Mouse (Mus musculus) thymus, postnatal 0 days (tissue): ENCODE results near the gene Cops2. TPM values are rescaled to one million over a fixed set of nuclear protein-coding genes. Genes with fewer than 3 reads are reported as not detected.

Source experiments
- DNase-seq: peaks from one replicate; pipeline ENCODE4 v3.0.0-alpha.2; 2015; ENCODE audit warnings: low spot score
- polyA plus RNA-seq: library from polyadenylated mRNA; unstranded; fragments of >200 nt; fragmentation: Nextera tagmentation; extraction: Ambion mirVana; gene quantifications from 2 replicates; pipeline ENCODE4 v1.2.1, GENCODE M21; 2015

The Cops2 gene
- polyA plus RNA-seq, 1 experiment from 2014 or later, result 52.3 TPM

DNA sequence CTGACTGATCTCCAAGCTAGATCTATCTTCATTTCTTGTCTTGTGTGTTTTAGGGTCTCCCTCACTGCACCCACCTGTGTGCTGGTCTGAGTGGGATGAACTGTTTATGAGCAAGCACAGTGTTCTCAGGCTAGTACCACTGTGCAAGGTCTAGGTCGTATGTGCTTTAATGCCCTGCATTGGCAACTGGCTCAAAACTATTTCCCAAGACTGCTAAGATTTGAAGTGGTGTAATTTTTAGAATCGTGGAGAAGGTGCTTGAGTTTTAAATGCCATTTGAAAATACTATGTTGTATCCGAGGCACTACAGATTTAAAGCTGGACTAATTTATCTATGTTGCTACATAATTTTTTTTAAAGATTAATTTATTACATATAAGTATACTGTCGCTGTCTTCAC, 31.0 kb downstream of the Cops2 start:
- no peak for DNase-seq

GRCm38 (mm10) chr2:125826201-125826600, 32.7 kb downstream of the Cops2 start:
- DNase-seq, result no peak

- no peak for DNase-seq
These were observed 38.5 kb downstream of the Cops2 start for GRCm38 (mm10) chr2:125820397-125820796.

- DNase-seq, result no peak
These were observed 44.9 kb downstream of the Cops2 start for GRCm38 (mm10) chr2:125813972-125814595.

DNA sequence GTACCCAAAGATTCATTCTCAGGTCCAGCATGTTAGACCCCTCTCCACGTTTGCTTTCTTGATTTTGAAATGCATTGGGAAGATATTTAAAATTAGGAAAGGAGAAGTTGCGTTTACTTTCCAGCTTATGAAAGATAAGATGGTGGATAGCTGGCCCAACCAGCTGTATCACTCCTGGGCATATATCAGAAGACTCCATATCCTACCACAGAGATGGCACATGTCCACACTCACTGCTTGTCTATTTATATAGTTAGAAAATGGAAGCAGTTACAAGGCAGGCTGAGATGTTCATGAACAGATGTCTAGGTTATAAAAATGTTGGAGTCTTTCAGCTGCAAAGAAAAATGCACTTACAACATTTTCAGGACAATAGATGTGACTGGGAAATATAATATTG, 47.6 kb downstream of the Cops2 start:
- no peak for DNase-seq

- DNase-seq, result no peak
These were observed 49.4 kb downstream of the Cops2 start for GRCm38 (mm10) chr2:125809551-125809950.

DNA sequence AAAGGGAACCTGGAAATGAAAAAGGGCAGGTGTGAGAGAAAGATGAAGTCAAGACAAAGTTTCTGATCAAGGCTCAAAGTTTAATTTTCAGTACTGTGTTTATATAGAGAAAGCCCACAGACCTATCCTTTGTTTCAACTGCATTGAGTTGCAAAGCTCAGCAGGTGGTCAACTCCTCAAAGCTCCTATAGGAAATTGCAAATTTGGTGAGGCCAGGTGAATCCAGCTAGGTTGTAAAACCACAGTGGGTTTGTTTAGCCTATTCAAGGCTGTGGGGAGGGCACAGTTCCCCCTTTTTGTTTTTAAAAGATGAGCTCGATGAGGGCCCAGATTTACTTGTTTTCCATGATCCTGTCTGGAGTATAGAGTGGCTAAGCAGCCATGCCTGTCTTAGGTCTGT, 53.1 kb downstream of the Cops2 start:
- no peak for DNase-seq

DNA sequence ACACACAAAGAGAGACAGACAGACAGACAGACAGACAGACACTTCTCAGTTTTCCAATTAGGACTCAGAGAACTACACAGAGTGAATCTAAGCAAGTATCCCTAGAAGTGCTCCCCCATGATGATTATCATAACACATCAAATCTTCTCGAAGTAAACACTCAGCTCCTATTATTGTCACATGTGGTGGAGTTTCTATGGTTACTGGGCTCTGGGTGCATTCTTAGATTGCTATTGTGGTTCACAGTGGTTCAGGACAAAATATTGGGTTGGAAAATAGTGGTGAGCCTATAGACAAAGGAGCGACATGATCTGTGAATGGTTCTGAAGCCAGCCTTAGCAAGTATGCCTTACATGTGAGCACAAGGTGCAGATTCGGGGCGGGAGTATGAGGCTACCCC, 57.0 kb downstream of the Cops2 start:
- DNase-seq, result no peak

- DNase-seq, result no peak
These were observed 57.9 kb downstream of the Cops2 start for GRCm38 (mm10) chr2:125801038-125801437.

DNA sequence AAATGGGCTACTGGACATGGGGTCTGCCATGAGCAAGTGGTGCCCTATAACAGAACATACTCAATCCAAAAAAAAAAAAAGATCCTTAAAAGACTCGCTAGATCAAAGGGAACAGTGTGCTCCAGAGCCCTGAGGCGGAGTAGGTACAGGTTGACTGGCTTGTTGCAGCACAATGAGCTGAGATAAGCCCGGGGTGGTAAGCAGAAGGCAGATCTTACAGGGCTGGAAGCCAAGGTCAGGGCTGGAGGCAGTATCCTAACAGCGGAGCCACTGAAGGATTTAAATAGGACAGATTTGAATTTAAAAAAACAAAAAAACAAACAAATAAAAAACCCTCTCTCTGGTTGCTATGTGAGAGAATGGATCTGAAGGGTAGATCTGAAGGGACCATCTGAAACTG, 58.5 kb downstream of the Cops2 start:
- no peak for DNase-seq

- no peak for DNase-seq
These were observed 61.1 kb downstream of the Cops2 start for GRCm38 (mm10) chr2:125797872-125798271.

DNA sequence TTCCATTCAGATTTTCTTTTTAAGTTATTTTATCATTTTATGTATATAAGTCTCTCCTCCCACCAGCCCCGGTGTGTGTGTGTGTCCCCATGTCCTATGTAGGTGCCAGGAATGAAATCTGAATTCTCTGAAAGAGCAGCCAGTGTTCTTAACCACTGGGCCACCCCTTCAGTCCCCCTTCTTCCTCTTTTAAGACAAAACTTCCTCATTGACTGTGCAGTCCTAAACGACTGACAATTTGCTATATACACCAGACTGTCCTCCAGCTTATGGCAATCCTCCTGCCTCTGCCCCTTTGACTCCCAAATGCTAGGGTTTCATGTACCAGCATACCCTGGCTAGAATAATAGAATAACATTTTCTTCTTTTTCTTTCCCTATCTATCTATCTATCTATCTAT, 63.8 kb downstream of the Cops2 start:
- no peak for DNase-seq

DNA sequence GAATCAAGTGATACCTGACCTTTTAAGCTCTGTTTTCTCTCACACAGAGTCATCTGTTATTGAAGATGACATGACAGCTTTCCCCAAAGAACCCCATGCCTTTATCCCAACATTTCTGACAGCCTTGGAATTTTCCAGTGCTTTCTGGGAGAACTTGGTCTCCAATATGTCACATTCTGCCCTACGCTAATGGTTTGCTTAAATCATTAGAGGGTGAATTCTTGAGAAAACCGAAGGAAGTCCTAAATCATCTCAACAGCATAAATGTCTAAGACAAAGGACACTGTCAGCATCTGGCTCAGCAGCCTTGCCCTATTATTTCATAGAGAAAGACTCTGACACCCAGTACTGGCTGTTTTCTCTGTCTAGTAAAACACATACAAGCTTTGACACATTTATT, 64.8 kb downstream of the Cops2 start:
- DNase-seq, result no peak

DNA sequence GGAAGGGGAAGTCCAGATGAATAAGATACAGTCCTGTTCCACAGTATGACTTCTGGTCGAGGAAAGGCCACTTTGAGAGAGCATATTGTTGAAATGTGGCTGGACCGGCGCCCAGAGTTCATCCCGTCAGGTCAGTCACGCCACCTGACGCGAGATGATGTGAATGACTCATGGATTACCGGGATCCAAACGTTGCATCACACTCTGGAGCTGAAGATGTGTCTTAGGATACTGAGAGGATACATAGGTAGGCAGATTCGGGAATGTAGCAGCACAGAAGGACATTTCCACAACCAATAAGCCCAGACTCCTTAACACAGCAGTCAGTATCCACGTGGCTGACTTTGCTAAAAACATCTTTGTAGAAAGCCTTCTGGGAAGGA, 66.1 kb downstream of the Cops2 start:
- no peak for DNase-seq

GRCm38 (mm10) chr2:125792144-125792878, 66.6 kb downstream of the Cops2 start:
- no peak for DNase-seq

- peak; percentile 42 for DNase-seq
These were observed 67.5 kb downstream of the Cops2 start for GRCm38 (mm10) chr2:125791485-125791885.

DNA sequence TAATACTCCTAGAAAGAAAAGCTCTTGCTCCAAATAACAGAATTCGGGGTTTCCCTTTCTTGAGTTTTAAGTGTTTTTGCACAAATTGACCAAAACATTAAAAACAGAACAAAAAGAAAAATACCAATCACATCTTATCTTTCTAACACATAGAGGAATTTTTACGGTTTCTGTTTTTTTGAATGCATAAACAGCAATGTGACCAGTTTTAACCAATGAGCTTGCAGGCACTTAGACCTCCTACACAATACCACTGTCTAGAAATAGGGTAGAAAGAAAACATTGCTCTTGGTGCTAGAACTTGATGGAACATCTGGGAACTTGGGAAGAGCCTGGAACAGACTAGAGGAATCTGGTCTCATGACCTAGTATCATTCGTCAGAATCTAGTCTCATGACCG, 68.7 kb downstream of the Cops2 start:
- no peak for DNase-seq

DNA sequence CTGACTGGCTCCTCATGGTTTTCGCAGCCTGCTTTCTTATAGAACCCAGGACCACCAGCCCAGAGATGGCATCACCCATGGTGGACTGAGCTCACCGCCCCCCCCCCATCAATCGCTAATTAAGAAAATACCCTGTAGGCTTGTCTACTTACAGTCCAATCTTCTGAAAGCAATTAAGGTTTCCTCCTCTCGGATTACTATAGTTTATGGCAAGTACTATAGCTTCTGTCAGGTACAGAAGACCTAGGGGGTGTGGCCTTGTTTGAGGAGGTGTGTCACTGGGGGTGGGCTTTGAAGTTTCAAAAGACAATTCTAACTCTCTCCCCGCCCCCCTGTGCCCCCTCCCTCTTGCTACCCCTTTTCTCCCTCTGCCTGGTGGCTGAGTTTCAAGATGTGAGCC, 69.7 kb downstream of the Cops2 start:
- DNase-seq, result no peak

DNA sequence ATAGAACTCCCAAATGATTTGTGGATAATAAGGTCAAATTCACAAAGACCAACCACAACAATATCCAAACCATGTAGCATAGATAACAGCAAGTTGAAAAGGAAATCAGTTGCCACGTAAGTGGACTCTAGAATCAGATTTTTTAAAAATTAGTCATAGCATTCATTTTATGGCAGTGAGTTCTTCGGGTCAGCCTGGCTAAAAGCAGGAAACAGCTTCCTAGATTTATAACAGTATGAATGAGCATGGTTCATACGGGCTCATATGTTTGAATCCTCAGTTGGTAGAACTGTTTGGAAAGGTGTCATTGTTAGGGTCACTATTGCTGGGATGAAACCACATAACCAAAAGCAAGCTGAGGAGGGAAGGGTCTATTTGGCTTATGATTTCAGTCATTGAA, 70.2 kb downstream of the Cops2 start:
- DNase-seq, result no peak

DNA sequence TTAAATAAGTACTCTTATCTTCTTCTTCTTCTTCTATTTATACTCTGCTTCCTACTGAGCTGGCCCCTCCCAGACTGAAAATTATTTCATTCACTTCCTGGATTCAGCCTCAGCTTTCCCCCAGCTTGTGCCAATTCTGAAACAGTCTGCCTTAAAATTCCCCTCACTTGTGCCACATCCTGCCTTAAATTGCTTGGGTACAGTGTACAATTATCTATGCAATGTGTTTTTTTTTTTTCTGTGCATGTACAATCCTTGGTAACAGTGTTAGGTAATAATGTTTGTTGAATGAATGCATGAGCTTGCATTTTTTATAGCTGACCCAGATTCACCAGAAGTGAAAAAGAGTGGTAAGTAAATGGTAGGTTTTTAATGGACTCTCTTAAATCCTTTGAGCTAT, 70.6 kb downstream of the Cops2 start:
- DNase-seq, result no peak

GRCm38 (mm10) chr2:125785021-125785420, 73.9 kb downstream of the Cops2 start:
- DNase-seq, result no peak

GRCm38 (mm10) chr2:125784392-125784791, 74.5 kb downstream of the Cops2 start:
- DNase-seq, result no peak

DNA sequence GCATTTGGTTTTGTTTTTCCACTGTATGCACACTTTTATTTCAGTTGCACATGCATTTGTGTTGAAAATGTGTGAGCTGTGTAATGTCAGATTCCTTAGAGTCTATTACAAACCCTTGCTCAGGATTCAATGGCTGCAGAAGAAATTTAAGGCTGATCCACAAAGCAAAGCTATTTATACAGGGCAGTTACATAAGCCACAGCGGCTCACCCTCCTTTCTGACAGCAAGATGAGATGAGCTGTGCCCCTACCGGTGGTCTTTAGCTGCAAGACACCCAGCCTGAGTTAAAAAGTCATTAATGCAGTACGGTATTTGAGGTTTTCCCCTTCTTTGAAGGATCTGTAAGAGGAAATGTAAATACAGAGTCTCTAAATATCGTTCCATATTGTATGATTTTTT, 75.1 kb downstream of the Cops2 start:
- DNase-seq, result peak; percentile 19
